Mouse (Mus musculus) layer of hippocampus, adult 2 months (tissue): ENCODE measurements around the gene 4930579G24Rik. TPM values are rescaled to one million over a fixed set of nuclear protein-coding genes. Genes with fewer than 3 reads are reported as not detected.
A peak's percentile ranks its signal among the peaks of the same experiment; 100 is the strongest.

Source experiments
- DNase-seq, 2 experiments: peaks; one replicate each; pipeline ENCODE4 v3.0.0; 2022; ENCODE audit warnings: low spot score in 2 of 2
- H3K27ac ChIP-seq: fragments of 200-600 bp; 2 replicates; pipeline ENCODE4 v1.8.1; 2022
- H3K4me3 ChIP-seq: fragments of 200-600 bp; 2 replicates; pipeline ENCODE4 v1.8.1; 2022; ENCODE audit warnings: mild to moderate bottlenecking
- CTCF ChIP-seq: fragments of 200-600 bp; conservative IDR thresholded peaks from 2 replicates; pipeline ENCODE4 v1.8.1; 2022; ENCODE audit warnings: antibody characterized with exemption, mild to moderate bottlenecking, moderate library complexity
- total RNA-seq, 2 experiments: library from RNA; stranded (reverse); gene quantifications; 2 replicates each; pipeline ENCODE4 v1.2.3; 2021

Gene 4930579G24Rik
- total RNA-seq, 2 experiments from 2014 or later, result 1.3 to 1.6 TPM

DNA sequence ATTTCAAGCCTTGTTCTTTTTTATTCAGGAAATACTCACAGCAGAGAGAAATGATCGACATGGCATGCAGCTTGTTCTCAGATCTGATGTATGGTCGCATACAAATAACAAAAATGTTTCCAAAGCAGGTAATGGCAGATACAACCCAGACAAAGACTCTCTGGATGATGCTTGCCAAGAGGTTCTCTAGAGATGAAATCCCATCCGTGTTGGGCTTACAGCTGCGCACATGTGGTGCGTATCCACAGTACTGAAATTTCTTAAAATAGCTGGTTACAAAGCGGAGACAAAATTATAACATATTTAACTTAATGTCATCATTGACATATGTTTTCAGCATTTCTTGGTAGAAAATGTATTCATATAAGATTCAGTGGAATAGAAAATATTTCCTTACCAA lies 23.2 kb downstream of the 4930579G24Rik start:
- H3K27ac ChIP-seq, result no peak overlapping the region
- no peak for TF ChIP-seq CTCF
- DNase-seq, result no peak

DNA sequence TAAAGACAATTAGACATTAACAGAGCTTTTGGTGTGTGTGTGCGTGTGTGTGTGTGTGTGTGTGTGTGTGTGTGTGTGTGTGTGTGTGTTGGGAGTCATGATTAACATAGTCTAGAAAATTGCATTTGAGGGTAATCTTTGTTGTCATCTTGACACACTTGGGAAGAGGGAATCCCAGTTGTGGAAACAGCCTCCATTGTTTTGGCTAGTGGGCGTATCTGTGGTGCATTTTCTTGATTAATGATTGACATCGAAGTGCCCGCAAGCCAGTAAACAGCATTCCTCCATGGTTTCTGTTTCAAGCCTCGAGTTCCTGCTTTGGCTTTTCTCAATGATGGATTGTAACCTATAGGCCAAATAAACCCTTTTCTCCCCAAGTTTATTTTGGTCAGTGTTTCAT lies 27.8 kb downstream of the 4930579G24Rik start:
- H3K27ac ChIP-seq, result no peak overlapping the region
- H3K4me3 ChIP-seq, result no peak overlapping the region
- DNase-seq, result no peak
- TF ChIP-seq CTCF, result no peak

More for the DNA sequence above, 23.2 kb downstream of the 4930579G24Rik start:
- no peak overlapping the region for H3K4me3 ChIP-seq

- Histone ChIP-seq H3K27ac (no peak overlapping the region), H3K4me3 (no peak overlapping the region)
- peak; percentile 50 to 71 for DNase-seq
- peak; percentile 94 for TF ChIP-seq CTCF
These were observed 36.0 kb downstream of the 4930579G24Rik start for GRCm38 (mm10) chr3:79664787-79665408.

DNA sequence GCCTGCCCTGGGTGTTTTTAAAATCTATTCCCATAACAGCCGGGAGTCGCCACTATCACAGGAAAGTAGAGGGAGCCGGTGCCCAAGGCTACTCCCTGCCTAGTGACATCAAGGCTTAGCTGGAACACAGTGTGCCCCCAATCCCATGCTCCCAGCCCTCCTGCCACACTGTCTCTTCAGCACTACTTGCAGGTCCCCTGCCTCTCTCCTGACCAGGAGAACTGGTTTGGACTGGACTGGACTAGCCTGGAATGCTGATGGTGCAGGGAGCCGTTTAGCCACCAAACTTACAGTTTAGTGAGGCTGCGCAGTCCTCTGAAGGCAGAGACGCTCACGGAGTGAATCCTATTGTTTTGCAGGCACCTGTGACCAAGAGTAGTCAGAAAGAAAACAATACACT lies 41.7 kb downstream of the 4930579G24Rik start:
- no peak overlapping the region for H3K27ac ChIP-seq
- TF ChIP-seq CTCF, result no peak
- DNase-seq, result no peak

DNA sequence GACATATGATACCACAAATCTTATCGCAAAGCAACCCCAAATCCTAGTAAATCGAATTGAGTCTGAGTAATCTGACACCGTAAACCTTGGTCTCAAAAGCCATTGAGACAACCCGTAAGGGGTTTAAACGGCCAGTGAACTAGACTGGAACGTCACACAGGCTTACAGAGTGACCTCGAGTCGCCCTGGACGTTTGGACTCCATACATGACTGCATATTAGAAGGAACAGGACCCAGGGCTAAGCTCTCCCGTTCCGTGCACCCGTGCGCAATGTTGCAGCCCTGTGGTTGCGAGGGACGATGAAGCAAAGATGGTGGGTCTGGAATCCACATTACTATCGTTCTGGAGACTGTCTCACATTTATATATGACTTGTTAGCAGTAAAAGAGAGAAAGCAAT lies 43.3 kb downstream of the 4930579G24Rik start:
- no peak for DNase-seq
- Histone ChIP-seq H3K27ac (no peak overlapping the region), H3K4me3 (no peak overlapping the region)
- TF ChIP-seq CTCF, result no peak

More for the DNA sequence above, 41.7 kb downstream of the 4930579G24Rik start:
- no peak overlapping the region for H3K4me3 ChIP-seq

DNA sequence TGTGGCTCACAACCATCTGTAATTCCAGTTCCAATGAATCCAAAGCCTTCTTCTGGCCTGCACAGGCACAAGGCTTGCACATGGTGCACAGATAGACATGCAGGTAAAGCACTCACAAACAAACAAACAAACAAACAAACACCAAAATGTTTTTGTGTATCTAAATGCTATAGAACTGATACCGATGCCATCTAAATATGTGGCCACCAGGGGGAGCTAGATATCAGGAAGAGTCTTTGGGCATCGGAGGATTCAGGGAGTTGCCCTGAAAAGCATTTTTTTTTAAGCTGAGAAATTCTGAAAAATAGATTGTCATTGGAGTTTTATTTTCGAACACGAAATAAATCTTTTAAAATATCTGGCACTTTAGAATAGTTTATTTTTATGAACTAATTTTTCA lies 44.2 kb downstream of the 4930579G24Rik start:
- H3K27ac ChIP-seq, result no peak overlapping the region
- DNase-seq, result peak; percentile 50 to 81
- H3K4me3 ChIP-seq, result no peak overlapping the region
- TF ChIP-seq CTCF, result peak; percentile 91

DNA sequence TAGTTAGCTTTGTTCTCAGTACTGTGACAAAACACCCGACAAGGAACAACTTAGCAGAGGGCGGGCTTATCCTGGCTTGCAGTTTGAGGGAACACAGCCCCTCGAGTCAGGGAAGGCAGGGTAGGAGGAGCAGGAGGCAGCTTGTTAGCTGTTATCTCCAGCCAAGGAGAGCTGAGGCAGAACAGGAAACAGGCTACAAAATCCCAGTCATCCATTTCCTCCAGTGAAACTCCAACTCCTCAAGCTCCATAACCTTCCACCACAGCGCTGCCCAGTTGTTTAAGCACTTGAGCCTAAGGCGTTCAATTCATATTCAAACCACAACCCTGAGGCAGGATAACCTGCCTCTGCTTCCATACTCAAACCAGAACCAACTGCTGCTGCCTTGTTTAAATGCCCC lies 45.8 kb downstream of the 4930579G24Rik start:
- TF ChIP-seq CTCF, result peak; percentile 23; the same call in 1 of the 2 replicates

GRCm38 (mm10) chr3:79676411-79676810 lies 47.5 kb downstream of the 4930579G24Rik start:
- DNase-seq, result no peak
- Histone ChIP-seq H3K27ac (no peak overlapping the region), H3K4me3 (no peak overlapping the region)
- no peak for TF ChIP-seq CTCF

More for the DNA sequence above, 45.8 kb downstream of the 4930579G24Rik start:
- no peak overlapping the region for H3K4me3 ChIP-seq
- no peak overlapping the region for H3K27ac ChIP-seq
- DNase-seq, result no peak

Other genes starting within 250 kb of the 4930579G24Rik start
- 10 to 100 TPM; 22.2 to 26.9 TPM for gene Fnip2, start 61.3 kb upstream of the 4930579G24Rik start, total RNA-seq
- 10 to 100 TPM; 77.8 to 85.7 TPM for gene Ppid, start 37.7 kb upstream of the 4930579G24Rik start, total RNA-seq
- 10 to 100 TPM; 28.6 to 28.8 TPM for gene Etfdh, start 421 bp downstream of the 4930579G24Rik start, total RNA-seq
- 1 to 10 TPM; 8.7 to 8.8 TPM for gene Rxfp1, start 108.8 kb downstream of the 4930579G24Rik start, total RNA-seq
- 10 to 100 TPM; 18.3 to 23.4 TPM for gene Tmem144, start 223.7 kb downstream of the 4930579G24Rik start, total RNA-seq